Mouse (Mus musculus) cerebellum, postnatal 14 days (tissue): ENCODE measurements around the gene Itga10.
"Not testable (repeated sequence)": the region's sequence is repeated elsewhere in the genome, so short reads cannot be mapped to it uniquely, and the experiment has no call there.

ENCODE experiments used
- DNase-seq, 2 experiments: peaks; one replicate each; pipeline ENCODE4 v3.0.0; 2021; ENCODE audit warnings: mixed read lengths in 2 of 2

Gene Itga10

DNA sequence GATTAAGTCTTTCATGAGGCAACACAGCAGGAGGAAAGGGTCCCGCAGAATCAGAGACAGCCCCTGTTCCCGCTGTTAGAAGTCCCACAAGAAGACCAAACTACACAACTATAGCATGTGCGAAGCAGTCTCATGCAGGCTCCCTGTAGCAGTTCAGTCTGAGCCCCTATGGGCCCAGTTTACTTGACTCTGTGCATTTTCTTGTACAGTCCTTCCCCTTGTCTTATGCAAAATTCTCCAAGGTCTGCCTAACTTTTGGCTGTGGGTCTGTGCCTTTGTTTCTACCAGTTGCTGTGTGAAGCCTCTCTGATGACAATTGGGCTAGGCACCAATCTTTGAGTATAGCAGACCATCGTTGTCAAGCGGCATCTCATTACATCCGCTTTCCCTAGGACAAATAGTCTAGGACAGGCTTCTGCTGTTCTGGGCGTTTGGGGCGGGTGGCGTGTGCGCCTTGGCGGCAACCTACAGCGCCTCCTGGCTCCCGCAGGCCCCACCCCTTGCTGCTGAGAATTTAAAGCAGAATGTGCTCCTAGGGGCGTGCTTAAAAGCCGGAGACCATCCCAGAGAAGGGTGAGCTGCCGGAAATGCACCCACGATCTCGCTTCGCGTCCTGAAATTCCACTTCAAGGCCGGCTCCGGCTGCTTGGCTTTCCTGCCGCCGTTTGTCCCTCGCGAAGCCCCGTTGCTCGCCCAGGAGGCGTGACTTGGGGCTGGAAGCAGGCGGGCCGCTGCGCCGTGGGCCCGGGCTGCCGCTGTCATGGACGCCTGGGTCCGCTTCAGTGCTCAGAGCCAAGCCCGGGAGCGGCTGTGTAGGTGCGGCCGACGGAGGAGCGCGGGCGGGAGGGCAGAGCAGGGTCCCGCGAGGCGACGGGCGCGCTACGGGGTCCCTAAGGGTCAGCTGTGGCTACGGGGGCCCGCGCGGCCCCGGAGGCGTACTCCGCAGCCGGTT is 10.2 kb upstream of the Itga10 start, which contains the start of the genes Pex11b and Gm42957:
Gene Pex11b, plus strand, starts transcription at position 449 of the 952 bp plus-strand sequence.
Gene Gm42957, plus strand, starts transcription at position 547 of the 952 bp plus-strand sequence.
- peak; percentile 83 to 87 for DNase-seq

DNA sequence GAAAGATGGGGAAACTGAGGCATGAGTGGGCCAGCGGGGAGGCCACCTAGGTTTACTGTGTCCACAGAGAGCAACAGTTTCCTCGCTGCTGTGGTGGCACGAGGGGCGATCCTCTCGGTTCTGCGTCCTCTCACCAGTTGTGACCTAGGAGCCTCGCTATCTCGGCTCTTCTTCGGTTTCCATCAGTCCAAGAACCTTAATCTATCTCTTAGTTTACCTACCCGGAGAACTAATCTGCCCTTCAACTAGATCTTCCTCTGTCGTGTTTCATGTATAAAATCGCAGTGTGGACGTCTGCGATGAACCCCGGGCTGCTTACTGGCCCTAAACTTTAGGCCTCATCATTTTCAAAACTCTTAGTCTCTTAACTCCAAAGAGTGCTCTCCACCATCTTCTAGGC is 9.5 kb upstream of the Itga10 start:
- DNase-seq = no peak

- peak in 1 of 2 experiments; percentile 10 for DNase-seq
These were observed 8.9 kb upstream of the Itga10 start for GRCm38 (mm10) chr3:96636448-96636847.

DNA sequence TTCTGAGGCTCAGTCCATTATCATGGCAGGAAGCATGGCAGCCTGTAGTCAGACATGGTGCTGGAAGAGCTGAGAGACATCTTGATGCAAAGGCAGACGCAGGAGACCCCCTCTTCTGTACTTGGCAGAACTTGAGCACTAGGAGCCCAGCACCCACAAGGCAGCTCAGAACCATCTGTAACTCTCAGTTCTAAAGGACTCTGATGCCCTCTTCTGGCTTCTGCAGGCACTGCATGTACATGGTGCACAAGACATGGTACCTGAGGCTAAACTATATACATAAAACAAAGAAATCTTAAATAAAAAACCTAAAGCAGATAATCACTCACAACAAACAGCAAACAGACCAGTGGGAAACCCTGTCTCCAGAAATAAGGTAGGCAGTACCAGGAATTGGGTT is 6.2 kb upstream of the Itga10 start:
- DNase-seq = peak; percentile 65 to 78

GRCm38 (mm10) chr3:96647365-96647764 is 2.0 kb downstream of the Itga10 start:
- DNase-seq = no peak

GRCm38 (mm10) chr3:96660901-96661300 is 15.5 kb downstream of the Itga10 start:
- DNase-seq = no peak

- peak; percentile 43 to 53 for DNase-seq
These were observed 17.4 kb downstream of the Itga10 start for GRCm38 (mm10) chr3:96662731-96663316.

- peak; percentile 95 to 97 for DNase-seq
These were observed 18.3 kb downstream of the Itga10 start for GRCm38 (mm10) chr3:96663432-96664239.

GRCm38 (mm10) chr3:96665732-96666363 is 20.5 kb downstream of the Itga10 start:
- not testable (repeated sequence) for DNase-seq

DNA sequence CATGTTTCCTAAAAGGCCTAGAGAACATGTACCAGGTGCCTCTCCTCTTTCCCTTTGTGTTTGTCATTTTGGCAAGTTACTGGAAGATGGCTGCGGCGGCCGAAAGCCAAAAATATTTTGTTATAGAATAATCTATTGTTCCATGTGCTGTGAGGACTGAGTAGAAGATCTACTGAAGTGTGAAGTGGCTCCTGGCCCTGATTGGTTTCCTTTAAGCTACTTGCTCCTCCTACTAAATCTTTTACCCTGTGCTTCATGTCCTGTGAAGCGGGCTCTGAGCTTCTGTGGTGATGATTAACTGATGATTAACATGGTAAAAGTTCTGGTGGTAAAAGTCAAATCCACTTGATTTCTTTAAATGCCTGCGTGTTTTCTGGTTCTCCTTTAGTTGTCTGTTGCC is 21.5 kb downstream of the Itga10 start:
- no peak for DNase-seq

GRCm38 (mm10) chr3:96667316-96667715 is 21.9 kb downstream of the Itga10 start:
- DNase-seq = peak in 1 of 2 experiments; percentile 44

- DNase-seq = no peak
These were observed 23.2 kb downstream of the Itga10 start for GRCm38 (mm10) chr3:96668424-96669067.

DNA sequence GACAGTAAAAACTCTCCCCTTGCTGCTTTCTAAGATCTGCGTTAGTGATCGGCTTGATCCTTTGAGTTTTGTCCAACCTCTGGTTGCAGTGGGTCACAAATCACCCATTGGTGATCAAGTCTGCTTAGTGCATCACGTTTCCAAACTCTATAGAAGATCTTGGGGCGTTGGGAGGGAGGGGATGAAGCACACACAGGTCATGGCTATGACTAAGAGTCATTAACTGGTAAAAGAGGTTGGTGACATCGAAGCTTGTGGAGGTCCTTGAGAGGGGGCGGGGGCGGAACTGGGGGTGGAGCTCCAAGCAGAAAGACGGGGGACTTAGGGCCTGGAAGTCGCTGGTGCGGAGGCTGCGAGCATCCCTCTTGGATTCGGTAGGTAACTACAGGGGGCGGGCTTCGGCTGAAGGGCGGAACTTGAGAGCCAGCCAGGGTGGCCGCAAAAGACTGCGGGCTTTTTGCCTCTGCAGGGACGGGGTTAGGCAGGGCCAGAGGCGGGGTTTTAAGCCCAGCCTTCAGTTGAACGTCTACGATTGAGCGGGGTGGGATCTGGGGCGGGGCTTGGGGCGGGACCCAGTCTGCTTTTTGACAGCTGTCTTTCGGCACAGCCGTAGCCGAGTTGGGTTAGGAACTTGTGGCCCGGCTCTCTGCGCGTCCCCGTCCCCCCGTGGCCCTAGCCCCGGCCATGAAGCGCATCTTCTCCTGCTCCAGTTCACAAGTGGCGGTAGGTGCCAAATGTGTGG is 24.5 kb downstream of the Itga10 start, which contains the start of gene Ankrd35:
Gene Ankrd35, plus strand, starts transcription at position 405 of the 742 bp plus-strand sequence.
- peak; percentile 83 to 89 for DNase-seq

DNA sequence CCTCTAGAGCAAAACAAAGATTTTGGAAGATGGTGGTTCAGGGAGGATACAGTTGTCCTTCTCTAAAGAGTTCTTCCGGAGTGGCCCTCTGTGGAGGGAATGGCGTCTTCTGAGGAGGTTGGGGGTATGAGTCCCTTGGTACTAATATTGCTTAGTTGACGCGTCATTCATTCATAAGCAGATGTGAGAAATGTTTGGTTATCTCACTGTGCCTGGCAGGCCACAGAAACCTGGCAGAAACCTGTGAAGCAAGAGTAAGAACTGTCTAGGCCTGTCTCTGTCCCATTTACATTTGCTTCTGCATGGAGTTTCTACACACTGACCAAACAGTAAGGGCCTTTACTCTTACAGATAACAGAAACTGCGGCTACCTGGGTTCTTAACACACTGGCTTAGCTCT is 26.1 kb downstream of the Itga10 start:
- DNase-seq = no peak

GRCm38 (mm10) chr3:96673514-96673913 is 28.1 kb downstream of the Itga10 start:
- no peak for DNase-seq

DNA sequence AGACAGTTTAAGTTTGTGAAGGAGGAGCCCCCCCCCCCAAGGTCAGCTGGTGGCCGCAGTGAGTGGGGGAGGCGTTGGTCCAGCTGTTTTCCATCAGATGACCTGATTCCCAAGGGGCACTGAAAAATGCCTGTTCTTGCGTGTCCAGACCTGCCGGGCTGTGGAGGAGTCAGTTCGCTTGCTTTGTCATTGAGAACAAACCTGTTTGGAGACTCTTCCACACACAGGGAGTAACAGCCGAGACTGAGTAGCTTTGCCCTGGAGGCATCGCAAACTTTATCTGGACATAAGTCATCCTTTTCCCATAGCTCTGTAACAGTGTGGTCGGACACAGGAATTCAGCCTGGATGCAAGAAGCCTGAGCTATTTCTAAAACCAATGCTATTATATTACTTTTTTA is 29.1 kb downstream of the Itga10 start:
- no peak for DNase-seq

- DNase-seq = no peak
These were observed 29.8 kb downstream of the Itga10 start for GRCm38 (mm10) chr3:96675171-96675570.

GRCm38 (mm10) chr3:96675690-96676089 is 30.3 kb downstream of the Itga10 start:
- no peak for DNase-seq

DNA sequence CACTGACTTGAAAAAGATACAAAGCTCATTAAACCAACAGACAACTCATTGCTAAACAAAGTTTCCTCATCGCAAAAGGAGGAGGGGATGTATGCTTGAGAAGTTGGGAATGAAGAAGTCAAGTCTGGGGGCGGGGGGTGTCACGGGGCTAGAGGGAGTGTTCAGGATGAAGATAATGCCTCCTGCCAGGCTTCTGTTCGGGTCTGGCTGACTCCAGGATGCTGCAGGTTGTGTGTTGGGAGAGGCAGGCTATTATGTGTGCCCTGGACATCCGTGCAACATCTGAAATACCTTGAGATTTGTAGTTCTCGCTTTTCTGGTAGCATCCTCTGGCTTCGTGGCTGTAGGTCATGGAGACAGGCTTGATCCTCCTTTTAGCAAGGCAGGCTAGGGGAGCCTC is 33.1 kb downstream of the Itga10 start:
- DNase-seq = no peak

GRCm38 (mm10) chr3:96679159-96679674 is 33.8 kb downstream of the Itga10 start:
- no peak for DNase-seq
